Mouse (Mus musculus): ENCODE data around the gene Ncapd3. TPM values are rescaled to one million over a fixed set of nuclear protein-coding genes. Genes with fewer than 3 reads are reported as not detected.

The Ncapd3 gene
- polyA plus RNA-seq, 1 experiment from 2014 or later, result 42.4 TPM

Other genes starting within 250 kb of the Ncapd3 start
- gene Glb1l2, start 223.7 kb upstream of the Ncapd3 start, polyA plus RNA-seq (2014; fragmentation: Nextera tagmentation; extraction: Ambion mirVana), result 3.1 and 3.8 TPM in 2 replicates
- not detected in 2 replicates for gene Glb1l3, start 169.3 kb upstream of the Ncapd3 start, polyA plus RNA-seq (2014; fragmentation: Nextera tagmentation; extraction: Ambion mirVana)
- gene Gm1110, start 107.1 kb upstream of the Ncapd3 start, polyA plus RNA-seq (2014; fragmentation: Nextera tagmentation; extraction: Ambion mirVana), result not detected in 2 replicates
- 35.8 and 40.8 TPM in 2 replicates for gene Acad8, start 30.6 kb upstream of the Ncapd3 start, polyA plus RNA-seq (2014; fragmentation: Nextera tagmentation; extraction: Ambion mirVana)
- gene Thyn1, start 30.5 kb upstream of the Ncapd3 start, polyA plus RNA-seq (2014; fragmentation: Nextera tagmentation; extraction: Ambion mirVana), result 139 and 146 TPM in 2 replicates
- 62.6 and 63.5 TPM in 2 replicates for gene Vps26b, start 110 bp upstream of the Ncapd3 start, polyA plus RNA-seq (2014; fragmentation: Nextera tagmentation; extraction: Ambion mirVana)
- gene Jam3, start 125.2 kb downstream of the Ncapd3 start, polyA plus RNA-seq (2014; fragmentation: Nextera tagmentation; extraction: Ambion mirVana), result 137 and 138 TPM in 2 replicates

Data from neural tube, embryonic 11.5 days (tissue).